Mouse (Mus musculus): ENCODE measurements around the gene 2310011J03Rik.

- TF ChIP-seq MAFK (IDR thresholded peaks at IDR 0.05; ENCODE audit: borderline replicate concordance, low read depth, low read length) (no peak), POLR2A (IDR thresholded peaks at IDR 0.05; ENCODE audit: control insufficient read depth in 1 of 2, insufficient read depth in 1 of 2, low read depth in 1 of 2, low read length in 2 of 2, poor library complexity in 1 of 2) (peak; percentile 1 to 23; a peak in 1 of 4 replicates), CTCF (IDR thresholded peaks at IDR 0.05 in 2 of 3, conservative IDR thresholded peaks at IDR 0.05 in 1 of 3; ENCODE audit: control insufficient read depth in 1 of 3, insufficient read depth in 1 of 3, low read depth in 2 of 3, low read length in 3 of 3, poor library complexity in 1 of 3, severe bottlenecking in 1 of 3) (peak in 2 of 3 experiments; percentile 6 to 19; a peak in 2 of 6 replicates), RCOR1 (IDR thresholded peaks at IDR 0.05; ENCODE audit: low read depth, low read length) (no peak), GATA1 (IDR thresholded peaks at IDR 0.05; ENCODE audit: low read depth, low read length) (no peak), CHD2 (IDR thresholded peaks at IDR 0.05; ENCODE audit: low read length) (no peak)
Measured at GRCm38 (mm10) chr10:80293325-80293724, 27.0 kb downstream of the 2310011J03Rik start.

Data from MEL (cell line).